1 mouse cellular context compared by ENCODE assay signal in the genomic region with DNA sequence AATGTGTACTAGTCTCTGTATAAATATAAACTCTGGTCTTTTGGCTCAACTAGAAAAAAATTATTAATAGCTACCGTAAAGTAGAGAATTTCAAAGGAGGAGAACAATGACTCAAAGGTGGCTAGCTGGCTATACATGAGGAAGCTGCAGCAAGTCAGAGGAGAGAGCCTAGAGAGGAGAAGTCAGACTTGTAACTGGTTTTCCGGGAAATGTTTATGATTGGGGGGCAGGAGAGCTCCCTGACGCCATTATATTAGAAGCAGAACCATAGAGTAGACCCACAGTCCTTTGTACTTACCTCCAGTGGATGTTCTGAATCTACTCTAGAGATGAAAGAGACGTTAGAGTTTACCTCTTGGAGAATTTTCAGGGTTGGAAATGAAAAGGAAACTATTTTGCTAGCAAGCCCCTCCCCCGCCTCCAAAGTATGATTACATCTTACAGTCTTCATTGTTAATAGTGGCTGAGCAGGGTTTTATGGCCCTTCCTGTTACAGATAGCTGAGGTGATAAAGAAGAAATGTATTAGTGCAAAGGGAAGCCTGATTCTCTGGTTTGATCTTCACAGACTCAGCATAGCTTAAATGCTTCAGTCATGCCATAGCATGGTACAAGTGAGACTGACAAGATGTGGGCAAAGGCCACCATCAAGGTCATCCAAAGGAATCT.
TF ChIP-seq lines count a peak whose summit lies in the region.

No protein-coding gene starts in this region.

TF ChIP-seq in MEL, 35 proteins besides CTCF, POLR2A, EP300 and RAD21:
- no peak for TF ChIP-seq MEF2A (IDR thresholded peaks at IDR 0.05; ENCODE audit: extremely low read depth, insufficient replicate concordance, low read depth, low read length, poor library complexity, severe bottlenecking)
- TF ChIP-seq POLR2AphosphoS5 (IDR thresholded peaks at IDR 0.05; ENCODE audit: borderline replicate concordance, low read depth, low read length), result no peak
- TF ChIP-seq TAL1 (IDR thresholded peaks at IDR 0.05; ENCODE audit: low read length), result no peak
- TF ChIP-seq RCOR1 (IDR thresholded peaks at IDR 0.05; ENCODE audit: low read depth, low read length), result no peak
- TF ChIP-seq NRF1 (IDR thresholded peaks at IDR 0.05; ENCODE audit: insufficient read depth, low read depth, low read length, poor library complexity, severe bottlenecking), result no peak
- TF ChIP-seq ZC3H11A (IDR thresholded peaks at IDR 0.05; ENCODE audit: low read depth, low read length), result no peak
- no peak for TF ChIP-seq MYB (IDR thresholded peaks at IDR 0.05; ENCODE audit: low read depth, low read length)
- TF ChIP-seq E2F4 (IDR thresholded peaks at IDR 0.05; ENCODE audit: borderline replicate concordance, low read depth, low read length), result no peak
- TF ChIP-seq MAFK (IDR thresholded peaks at IDR 0.05; ENCODE audit: borderline replicate concordance, low read depth, low read length), result no peak
- TF ChIP-seq TBP (IDR thresholded peaks at IDR 0.05; ENCODE audit: low read depth, low read length), result no peak
- TF ChIP-seq ZKSCAN1 (IDR thresholded peaks at IDR 0.05; ENCODE audit: low read depth, low read length), result no peak
- no peak for TF ChIP-seq NELFE (IDR thresholded peaks at IDR 0.05; ENCODE audit: low read depth, low read length)
